Mouse (Mus musculus) monocyte, adult 2 months (primary cell): ENCODE measurements around the gene Letmd1.
"Not testable (repeated sequence)": the region's sequence is repeated elsewhere in the genome, so short reads cannot be mapped to it uniquely, and the experiment has no call there.

Experiments used
- DNase-seq, 2 experiments: peaks; one replicate each; pipeline ENCODE4 v3.0.0; 2022; ENCODE audit warnings: low spot score in 2 of 2, low read depth in 1 of 2

Gene Letmd1

GRCm38 (mm10) chr15:100495102-100495501, 26.3 kb downstream of the Letmd1 start, which contains the start of gene Csrnp2:
Gene Csrnp2, minus strand, starts transcription at chr15:100495488.
- peak; percentile 37 to 56 for DNase-seq

- not testable (repeated sequence) for DNase-seq
Measured at GRCm38 (mm10) chr15:100499506-100499905, 30.7 kb downstream of the Letmd1 start.

- DNase-seq, result no peak
Measured at GRCm38 (mm10) chr15:100508454-100509167, 39.8 kb downstream of the Letmd1 start.

GRCm38 (mm10) chr15:100510072-100510471, 41.2 kb downstream of the Letmd1 start:
- DNase-seq, result no peak

DNA sequence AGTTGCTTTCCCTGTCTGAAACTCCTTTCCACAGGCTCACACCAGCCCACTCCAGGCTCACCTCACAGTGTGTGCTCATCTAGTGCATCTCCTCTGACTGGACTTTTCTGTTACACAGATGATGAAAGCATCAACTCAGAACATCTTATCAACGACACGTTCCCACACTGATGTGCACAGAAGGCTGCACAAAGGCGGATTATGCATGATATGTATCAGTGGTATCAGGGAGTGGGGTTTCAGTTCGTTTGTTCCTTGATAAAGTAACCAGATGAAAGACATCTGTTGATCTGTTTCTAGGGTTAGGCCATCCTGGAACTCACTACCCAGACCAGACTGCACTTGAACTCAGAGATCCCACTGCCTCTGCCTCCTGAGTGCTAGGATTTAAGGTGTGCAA, 44.6 kb downstream of the Letmd1 start:
- DNase-seq, result no peak

DNA sequence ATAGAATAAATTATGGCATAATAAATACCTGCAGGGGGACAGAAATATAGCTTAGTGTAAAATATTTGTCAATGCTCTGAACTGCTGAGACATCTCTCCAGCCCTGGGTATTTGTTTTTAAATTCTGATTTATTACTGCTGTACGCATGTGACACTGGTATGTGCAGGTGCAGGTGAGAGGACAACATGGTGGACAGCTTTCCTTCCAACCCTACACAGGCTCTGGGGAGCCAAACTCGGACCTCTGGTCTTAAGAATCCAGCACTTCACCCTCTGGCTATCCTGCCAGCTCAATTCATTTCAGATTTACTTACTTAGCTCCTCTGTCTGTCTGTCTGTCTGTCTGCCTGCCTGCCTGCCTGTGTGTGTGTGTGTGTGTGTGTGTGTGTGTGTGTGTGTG, 46.3 kb downstream of the Letmd1 start:
- DNase-seq, result no peak

GRCm38 (mm10) chr15:100520306-100520705, 51.5 kb downstream of the Letmd1 start:
- DNase-seq, result no peak

- DNase-seq, result no peak
Measured at GRCm38 (mm10) chr15:100525405-100525804, 56.6 kb downstream of the Letmd1 start.

- DNase-seq, result no peak
Measured at GRCm38 (mm10) chr15:100527900-100528299, 59.1 kb downstream of the Letmd1 start.
